Mouse (Mus musculus): ENCODE measurements around the gene Ambra1.

DNA sequence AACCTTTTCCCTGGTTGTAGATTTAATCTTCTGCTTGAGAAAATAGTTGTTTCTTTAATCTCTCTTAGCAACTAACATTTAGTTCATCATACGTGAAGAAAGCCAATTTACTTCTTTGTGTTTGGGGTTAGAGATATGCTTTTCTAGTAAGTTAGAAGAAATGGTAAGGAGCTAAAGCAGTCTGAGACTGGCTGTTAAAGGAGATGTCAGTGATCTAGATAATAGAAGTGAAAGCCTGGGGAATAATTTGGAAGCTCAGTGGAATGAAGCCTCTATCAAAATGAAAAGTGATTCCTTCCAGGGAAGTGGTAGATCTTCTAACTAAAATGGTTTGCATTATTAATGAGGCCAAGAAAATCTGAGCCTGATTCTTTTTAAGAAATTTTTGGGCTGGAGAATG lies 141.3 kb downstream of the Ambra1 start:
- TF ChIP-seq ZC3H11A (IDR thresholded peaks at IDR 0.05; ENCODE audit: borderline replicate concordance, low read depth, low read length) (no peak), CHD2 (IDR thresholded peaks at IDR 0.05; ENCODE audit: low read depth, low read length) (no peak)

Data from ES-E14 (cell line).